Mouse (Mus musculus) heart, embryonic 16.5 days (tissue): ENCODE results near the gene Spaca4. TPM values are rescaled to one million over a fixed set of nuclear protein-coding genes. Genes with fewer than 3 reads are reported as not detected.

Experiments used
- ATAC-seq: fragments of 200-750 bp; cut with Nextera tagmentation; replicated peaks from 2 replicates; pipeline ENCODE4 v1.8.0; 2017; ENCODE audit warnings: moderate number of reproducible peaks; ENCODE audit not compliant: insufficient read depth, low FRiP score; ENCODE audit errors: extremely low read depth
- H3K27ac ChIP-seq: fragments of 300-500 bp; sonication (generic); 2 replicates; pipeline ENCODE4 v1.5.1; 2014; ENCODE audit warnings: mild to moderate bottlenecking, low read length, control low read depth, moderate library complexity
- H3K27me3 ChIP-seq: fragments of 300-500 bp; sonication (generic); 2 replicates; pipeline ENCODE4 v1.6.1; 2014; ENCODE audit warnings: low read length, mixed read lengths; ENCODE audit not compliant: control insufficient read depth, insufficient read depth
- H3K36me3 ChIP-seq: fragments of 300-500 bp; sonication (generic); 2 replicates; pipeline ENCODE4 v1.6.1; 2014; ENCODE audit not compliant: control insufficient read depth, insufficient read depth
- H3K4me1 ChIP-seq: fragments of 300-500 bp; sonication (generic); 2 replicates; pipeline ENCODE4 v1.6.1; 2014; ENCODE audit warnings: low read length, mixed read lengths; ENCODE audit not compliant: control insufficient read depth, insufficient read depth
- H3K4me2 ChIP-seq: fragments of 300-500 bp; sonication (generic); 2 replicates; pipeline ENCODE4 v1.6.1; 2014; ENCODE audit warnings: low read depth, mild to moderate bottlenecking, control low read depth, low read length
- H3K4me3 ChIP-seq: fragments of 300-500 bp; sonication (generic); 2 replicates; pipeline ENCODE4 v1.5.1; 2014; ENCODE audit warnings: mild to moderate bottlenecking, control low read depth, low read length
- H3K9ac ChIP-seq: fragments of 300-500 bp; sonication (generic); 2 replicates; pipeline ENCODE4 v1.6.1; 2014; ENCODE audit warnings: low read length, control low read depth
- H3K9me3 ChIP-seq: fragments of 300-500 bp; sonication (generic); replicated peaks from 2 replicates; pipeline ENCODE4 v1.6.1; 2016; ENCODE audit warnings: low read length; ENCODE audit not compliant: control insufficient read depth
- WGBS: fragments of 180-500 bp; shearing (Covaris S2); extraction: QIAGEN DNeasy Blood & Tissue Kit; methylation state at CpG from one replicate; pipeline ENCODE4 v1.1.7; 2014; 5-methylcytosine and 5-hydroxymethylcytosine counted together
- polyA plus RNA-seq: library from polyadenylated mRNA; unstranded; fragments of >200 nt; fragmentation: Nextera tagmentation; extraction: Ambion mirVana; gene quantifications from 2 replicates; pipeline ENCODE4 v1.2.1, GENCODE M21; 2015

Spaca4 gene
- polyA plus RNA-seq, 1 experiment from 2014 or later: not detected

DNA sequence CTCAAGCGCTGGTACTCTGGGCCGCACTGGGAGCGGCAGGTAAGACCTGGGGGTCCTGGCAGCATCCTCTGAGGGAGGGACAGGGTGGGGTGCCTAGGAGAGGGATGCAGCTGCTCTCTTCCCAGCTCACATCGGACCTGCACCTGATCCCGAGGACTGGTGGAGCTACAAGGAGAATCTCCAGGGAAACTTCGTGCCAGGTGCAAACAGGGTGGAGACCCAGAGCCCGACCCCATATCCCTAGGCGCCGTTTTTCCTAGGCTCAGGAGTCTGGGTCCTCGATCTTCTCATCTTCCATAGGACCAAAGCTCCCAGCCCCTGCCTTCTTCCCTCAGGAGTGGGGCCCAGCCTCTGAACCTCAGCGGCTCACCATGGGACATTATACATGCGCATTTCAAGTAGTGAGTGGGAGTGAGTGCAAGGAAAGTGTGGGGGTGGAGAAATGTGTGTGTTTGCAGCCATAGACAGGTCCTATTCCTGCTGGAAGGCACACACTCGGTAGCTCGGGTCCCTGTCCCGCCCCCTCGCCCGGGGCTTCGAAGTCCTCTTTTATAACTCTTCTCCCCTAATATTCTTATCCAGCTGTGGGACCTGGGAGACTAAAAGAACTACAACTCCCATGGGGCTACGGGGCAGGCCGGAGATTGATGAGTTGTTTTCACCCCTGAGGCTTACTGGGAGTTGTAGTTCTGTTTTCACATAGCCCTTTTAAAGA, 25.2 kb downstream of the Spaca4 start:
- Histone ChIP-seq H3K4me3 (peak overlapping the region; percentile 43), H3K36me3 (no peaks in the 10 kb centered on the region), H3K27me3 (peaks cover 25% of the 10 kb centered on the region), H3K27ac (no peak overlapping the region), H3K9ac (peak overlapping the region; percentile 52), H3K9me3 (no peaks in the 10 kb centered on the region), H3K4me1 (peaks cover 25% of the 10 kb centered on the region), H3K4me2 (peak overlapping the region; percentile 76)
- ATAC-seq: no peak
- WGBS: under 1% methylated on average over 19 of the region's 20 CpGs

DNA sequence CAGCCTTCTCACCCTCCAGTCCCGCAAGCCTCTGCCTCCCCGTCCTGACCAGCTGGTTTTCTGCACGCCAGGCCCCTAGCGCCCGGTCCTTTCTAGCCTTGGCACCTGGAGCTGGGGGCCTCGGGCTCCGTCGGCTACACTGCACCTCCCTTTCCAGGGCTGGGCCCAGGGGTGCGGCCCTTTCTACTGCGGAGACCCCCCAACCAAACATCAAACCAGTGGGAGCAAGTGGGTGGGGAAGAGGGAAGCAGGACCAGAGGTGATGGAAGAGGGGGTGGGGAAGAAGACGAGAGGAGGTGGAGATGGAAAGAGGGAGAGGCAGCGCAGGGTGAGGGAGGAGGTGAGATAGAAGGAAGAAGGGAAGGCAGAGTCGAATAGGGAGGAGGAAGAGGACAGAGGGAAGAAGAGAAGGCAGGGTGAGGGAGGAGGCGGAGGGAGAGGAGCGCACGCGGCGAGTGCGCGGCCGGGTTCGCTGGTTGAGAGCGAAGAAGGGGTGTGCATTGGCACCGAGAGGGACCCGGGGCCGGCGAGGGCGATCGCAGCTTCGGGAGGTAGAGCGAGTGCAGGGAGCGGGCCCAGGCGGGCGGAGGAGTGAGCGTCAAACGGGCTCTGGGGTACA, 26.0 kb downstream of the Spaca4 start, which contains the start of gene Car11:
TSS of gene Car11 (plus strand) at position 321 of the 619 bp plus-strand sequence.
- 2% methylated on average over 36 of the region's 36 CpGs for WGBS
- Histone ChIP-seq H3K27me3 (peaks cover 25% of the 10 kb centered on the region), H3K27ac (no peak within 1 kb of the TSS), H3K4me2 (peak within 1 kb of the TSS; percentile 76), H3K4me1 (peaks cover 24% of the 10 kb centered on the region), H3K9me3 (no peaks in the 10 kb centered on the region), H3K4me3 (peak within 1 kb of the TSS; percentile 43), H3K36me3 (no peaks in the 10 kb centered on the region), H3K9ac (peak within 1 kb of the TSS; percentile 52)
- ATAC-seq: no peak

DNA sequence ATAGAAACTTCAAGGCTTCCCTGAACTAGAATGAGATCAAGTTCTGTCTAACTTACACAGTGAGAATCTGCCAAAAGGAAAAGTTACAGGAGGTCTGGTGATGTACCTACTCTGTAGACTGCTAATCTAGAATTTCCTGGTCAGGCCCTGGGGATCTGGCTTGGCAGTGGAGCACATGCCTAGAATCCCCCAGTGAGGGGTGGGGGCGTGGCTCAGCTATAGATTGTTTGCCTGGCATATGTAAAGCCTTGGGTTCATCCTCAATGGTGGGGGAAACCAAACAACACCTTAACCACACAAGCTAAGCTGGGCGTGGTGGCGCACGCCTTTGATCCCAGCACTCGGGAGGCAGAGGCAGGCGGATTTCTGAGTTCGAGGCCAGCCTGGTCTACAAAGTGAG, 27.7 kb downstream of the Spaca4 start:
- 76% methylated on average over 6 of the region's 7 CpGs for WGBS
- no peaks in the 10 kb centered on the region for H3K9me3 ChIP-seq
- H3K36me3 ChIP-seq: no peaks in the 10 kb centered on the region
- H3K4me1 ChIP-seq: peaks cover 16% of the 10 kb centered on the region
- peaks cover 25% of the 10 kb centered on the region for H3K27me3 ChIP-seq
- no peak overlapping the region for H3K4me3 ChIP-seq
- H3K4me2 ChIP-seq: no peak overlapping the region
- no peak overlapping the region for H3K27ac ChIP-seq
- H3K9ac ChIP-seq: no peak overlapping the region
- no peak for ATAC-seq

DNA sequence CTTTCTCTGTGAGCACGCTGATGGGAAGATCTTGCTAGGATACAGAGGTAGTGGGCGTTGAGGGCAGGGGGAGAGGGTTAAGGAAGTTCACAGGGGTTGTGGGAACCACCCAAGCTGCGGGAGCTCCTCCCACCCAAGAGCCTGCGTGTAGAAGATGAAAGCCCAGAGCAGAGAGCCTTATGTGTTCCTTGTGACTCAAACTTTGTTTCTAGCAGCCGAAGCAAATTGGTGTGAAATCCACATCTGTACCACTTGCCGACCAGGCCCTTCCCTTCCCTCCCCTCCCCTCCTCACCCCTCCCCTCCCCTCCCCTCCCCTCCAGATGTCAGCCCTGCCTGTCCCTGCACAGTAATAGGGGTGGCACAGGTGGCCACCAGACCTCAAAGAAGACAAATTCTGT, 30.5 kb downstream of the Spaca4 start:
- Histone ChIP-seq H3K9ac (no peak overlapping the region), H3K36me3 (no peaks in the 10 kb centered on the region), H3K4me1 (peaks cover 11% of the 10 kb centered on the region), H3K27me3 (peaks cover 19% of the 10 kb centered on the region), H3K27ac (no peak overlapping the region), H3K4me2 (no peak overlapping the region), H3K9me3 (no peaks in the 10 kb centered on the region), H3K4me3 (no peak overlapping the region)
- WGBS: 26% methylated on average over 6 of the region's 6 CpGs
- no peak for ATAC-seq

DNA sequence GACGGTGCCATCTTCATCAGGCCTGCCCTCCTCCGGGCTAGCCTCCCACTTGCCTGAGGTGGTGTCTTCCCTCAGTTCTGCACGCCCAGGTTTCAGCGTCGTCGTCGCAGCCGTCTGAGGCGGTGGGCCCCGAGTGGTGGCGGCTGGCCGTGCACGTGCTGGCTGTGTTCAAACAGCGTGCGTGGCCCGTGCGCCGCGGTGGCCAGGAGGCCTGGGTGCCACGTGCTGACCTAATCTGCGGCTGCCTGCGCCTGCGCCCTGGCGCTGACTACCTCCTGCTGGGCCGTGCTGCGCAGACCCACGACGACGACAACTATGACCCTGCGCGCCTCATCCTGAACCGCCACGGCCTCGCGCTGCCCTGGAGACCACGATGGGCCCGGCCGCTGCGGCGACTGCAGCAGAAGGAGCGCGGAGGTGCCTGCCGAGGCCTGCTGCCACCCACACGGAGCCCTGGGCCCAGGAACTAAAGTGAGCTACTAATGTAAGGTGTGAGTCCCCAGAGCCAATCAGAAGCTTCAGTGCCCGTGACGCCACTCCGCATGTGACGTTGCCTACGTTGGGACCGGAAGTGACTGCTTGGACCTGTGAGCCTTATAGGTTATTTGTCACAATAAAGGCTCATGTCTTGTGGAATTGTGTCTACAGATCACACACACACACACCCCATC, 31.6 kb downstream of the Spaca4 start, which contains the start of gene Sec1:
TSS of gene Sec1 (minus strand) at position 482 of the 671 bp plus-strand sequence.
- Histone ChIP-seq H3K36me3 (no peaks in the 10 kb centered on the region), H3K4me3 (no peak within 1 kb of the TSS), H3K27me3 (peaks cover 11% of the 10 kb centered on the region), H3K4me1 (peaks cover 14% of the 10 kb centered on the region), H3K4me2 (no peak within 1 kb of the TSS), H3K27ac (no peak within 1 kb of the TSS), H3K9ac (no peak within 1 kb of the TSS), H3K9me3 (no peaks in the 10 kb centered on the region)
- WGBS: 84% methylated on average over 50 of the region's 50 CpGs
- ATAC-seq: no peak

DNA sequence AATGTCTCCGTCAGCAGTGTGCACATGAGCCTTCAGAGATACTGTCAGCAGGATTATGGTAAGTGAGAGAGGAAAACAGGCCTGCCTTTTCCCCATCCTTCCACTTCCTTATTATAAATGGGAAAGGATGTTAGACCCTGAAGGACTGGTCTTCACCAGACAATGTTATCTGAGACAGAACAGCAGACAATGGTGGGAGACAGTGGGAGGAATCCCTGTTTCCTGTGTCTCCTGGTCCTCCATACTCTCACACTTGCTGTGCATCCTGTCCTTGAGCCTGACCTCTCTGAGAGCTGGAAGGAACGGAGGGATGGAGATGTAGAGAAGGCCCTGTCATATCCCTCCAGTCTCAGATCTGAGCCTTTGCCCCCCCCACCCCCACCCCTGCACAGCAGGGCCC, 33.2 kb downstream of the Spaca4 start:
- H3K9ac ChIP-seq: no peak overlapping the region
- H3K27me3 ChIP-seq: no peaks in the 10 kb centered on the region
- H3K27ac ChIP-seq: no peak overlapping the region
- H3K4me1 ChIP-seq: peaks cover 15% of the 10 kb centered on the region
- no peak overlapping the region for H3K4me2 ChIP-seq
- H3K4me3 ChIP-seq: no peak overlapping the region
- WGBS: 68% methylated on average over 2 of the region's 2 CpGs
- ATAC-seq: no peak
- H3K9me3 ChIP-seq: no peaks in the 10 kb centered on the region
- no peaks in the 10 kb centered on the region for H3K36me3 ChIP-seq

DNA sequence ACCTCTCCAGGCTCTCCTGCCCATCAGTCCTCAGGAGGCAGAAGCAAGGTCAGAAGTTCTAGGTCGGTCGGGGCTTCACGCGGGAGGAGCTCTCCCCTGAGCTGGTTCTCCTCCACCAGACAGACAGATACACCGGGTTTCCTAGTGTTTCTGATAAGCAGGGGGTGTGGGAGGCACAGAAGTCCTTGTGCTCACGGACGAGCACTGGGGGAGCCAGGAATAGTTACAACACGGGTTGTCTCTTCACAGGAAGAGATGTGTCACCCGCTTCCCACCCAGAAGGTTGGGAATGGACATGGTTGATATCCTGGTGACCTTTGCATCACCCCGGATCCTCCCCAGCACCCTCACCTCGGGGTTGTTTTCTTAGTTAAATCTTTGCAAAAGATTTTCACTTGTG, 35.8 kb downstream of the Spaca4 start:
- H3K9ac ChIP-seq: no peak overlapping the region
- WGBS: 16% methylated on average over 11 of the region's 11 CpGs
- peaks cover 15% of the 10 kb centered on the region for H3K4me1 ChIP-seq

DNA sequence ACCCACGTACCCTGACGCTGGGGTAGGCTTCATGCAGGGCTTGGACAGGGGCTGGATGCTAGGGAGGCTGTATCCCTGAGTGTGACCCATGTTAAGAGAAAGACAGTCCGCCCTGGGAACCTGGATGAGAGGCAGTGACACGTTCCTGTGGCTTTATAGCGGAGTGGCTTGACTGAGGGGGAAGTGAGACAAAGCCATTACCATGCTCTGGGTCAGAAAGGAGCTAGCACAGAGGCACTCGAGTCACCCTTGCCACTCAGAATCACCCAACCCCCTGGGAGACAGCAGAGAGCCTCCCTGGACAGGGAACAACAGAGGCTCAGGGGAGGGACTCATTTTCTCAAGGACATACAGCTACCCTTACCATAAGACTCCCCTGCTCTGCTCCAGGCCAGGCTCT, 36.5 kb downstream of the Spaca4 start:
- Histone ChIP-seq H3K9me3 (no peaks in the 10 kb centered on the region), H3K27me3 (no peaks in the 10 kb centered on the region), H3K27ac (no peak overlapping the region), H3K4me3 (no peak overlapping the region), H3K4me2 (no peak overlapping the region), H3K9ac (no peak overlapping the region), H3K36me3 (no peaks in the 10 kb centered on the region), H3K4me1 (peaks cover 15% of the 10 kb centered on the region)
- no peak for ATAC-seq
- WGBS: 64% methylated on average over 6 of the region's 6 CpGs

More for the DNA sequence above, 35.8 kb downstream of the Spaca4 start:
- H3K4me2 ChIP-seq: no peak overlapping the region
- H3K27ac ChIP-seq: peak overlapping the region; percentile 4
- ATAC-seq: peak; percentile 42; the same call in 1 of the 2 replicates
- H3K4me3 ChIP-seq: no peak overlapping the region
- H3K9me3 ChIP-seq: no peaks in the 10 kb centered on the region
- H3K27me3 ChIP-seq: no peaks in the 10 kb centered on the region
- H3K36me3 ChIP-seq: no peaks in the 10 kb centered on the region

DNA sequence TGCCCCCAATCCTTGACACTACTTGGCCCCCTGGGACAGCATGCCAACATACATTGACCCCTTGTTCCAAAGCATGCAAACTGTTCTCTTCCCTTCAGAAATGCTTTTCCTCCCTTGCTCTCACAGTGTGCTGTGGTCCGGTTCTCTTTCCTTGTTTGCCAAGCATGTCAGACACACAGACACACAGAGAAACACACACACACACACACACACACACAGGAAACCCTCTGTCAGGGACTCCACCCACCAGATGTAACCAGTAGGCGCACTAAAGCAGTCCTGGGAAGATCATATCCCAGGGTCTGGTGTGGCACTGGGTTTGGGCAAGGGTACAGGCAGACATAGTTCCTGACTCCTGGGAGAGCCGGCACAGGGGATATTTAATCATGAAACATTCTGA, 38.8 kb downstream of the Spaca4 start:
- Histone ChIP-seq H3K4me2 (no peak overlapping the region), H3K4me3 (no peak overlapping the region), H3K27ac (no peak overlapping the region), H3K36me3 (no peaks in the 10 kb centered on the region), H3K9ac (no peak overlapping the region), H3K4me1 (peaks cover 22% of the 10 kb centered on the region), H3K9me3 (no peaks in the 10 kb centered on the region), H3K27me3 (no peaks in the 10 kb centered on the region)
- 78% methylated on average over 3 of the region's 3 CpGs for WGBS
- no peak for ATAC-seq
